Mouse (Mus musculus) embryonic facial prominence, embryonic 14.5 days (tissue): Measurements from ENCODE around the gene Zfp771. TPM values are rescaled to one million over a fixed set of nuclear protein-coding genes. Genes with fewer than 3 reads are reported as not detected.
A peak's percentile ranks its signal among the peaks of the same experiment; 100 is the strongest.

Source experiments
- ATAC-seq: fragments of 200-750 bp; cut with Nextera tagmentation; 2 replicates; pipeline ENCODE4 v1.8.0; 2017; ENCODE audit warnings: low read depth, moderate number of reproducible peaks, moderate TSS enrichment
- DNase-seq: peaks from one replicate; pipeline ENCODE4 v3.0.0-alpha.2; 2015; ENCODE audit warnings: low spot score
- H3K27ac ChIP-seq: fragments of 300-500 bp; sonication (generic); replicated peaks from 2 replicates; pipeline ENCODE4 v1.5.1; 2014; ENCODE audit warnings: low read depth, mild to moderate bottlenecking, low read length, moderate library complexity
- H3K27me3 ChIP-seq: fragments of 300-500 bp; sonication (generic); replicated peaks from 2 replicates; pipeline ENCODE4 v1.6.1; 2014; ENCODE audit warnings: low read length; ENCODE audit not compliant: control insufficient read depth, insufficient read depth
- H3K36me3 ChIP-seq: fragments of 300-500 bp; sonication (generic); 2 replicates; pipeline ENCODE4 v1.6.1; 2014; ENCODE audit warnings: low read length, mixed read lengths; ENCODE audit not compliant: control insufficient read depth, insufficient read depth
- H3K4me1 ChIP-seq: fragments of 300-500 bp; sonication (generic); 2 replicates; pipeline ENCODE4 v1.6.1; 2014; ENCODE audit warnings: antibody characterized with exemption, low read length; ENCODE audit not compliant: control insufficient read depth, insufficient read depth
- H3K4me2 ChIP-seq: fragments of 300-500 bp; sonication (generic); 2 replicates; pipeline ENCODE4 v1.6.1; 2014; ENCODE audit warnings: low read depth, mild to moderate bottlenecking, low read length, moderate library complexity, mixed read lengths
- H3K4me3 ChIP-seq: fragments of 300-500 bp; sonication (generic); 2 replicates; pipeline ENCODE4 v1.5.1; 2014; ENCODE audit warnings: low read depth, mild to moderate bottlenecking, low read length
- H3K9ac ChIP-seq: fragments of 300-500 bp; sonication (generic); 2 replicates; pipeline ENCODE4 v1.6.1; 2014; ENCODE audit warnings: low read depth, mild to moderate bottlenecking, low read length, moderate library complexity, mixed read lengths
- H3K9me3 ChIP-seq: fragments of 300-500 bp; sonication (generic); 2 replicates; pipeline ENCODE4 v1.6.1; 2016; ENCODE audit warnings: low read length; ENCODE audit not compliant: control insufficient read depth
- WGBS: fragments of 180-500 bp; shearing (Covaris S2); extraction: QIAGEN DNeasy Blood & Tissue Kit; methylation state at CpG from one replicate; pipeline ENCODE4 v1.1.7; 2014; 5-methylcytosine and 5-hydroxymethylcytosine counted together
- polyA plus RNA-seq: library from polyadenylated mRNA; unstranded; fragments of >200 nt; fragmentation: Nextera tagmentation; extraction: Ambion mirVana; gene quantifications from 2 replicates; pipeline ENCODE4 v1.2.1, GENCODE M21; 2014

Zfp771 gene
- 53.4 and 54.0 TPM in 2 replicates for polyA plus RNA-seq

GRCm38 (mm10) chr7:127243870-127244657, at the start of gene Zfp771:
TSS of gene Zfp771 (plus strand) at chr7:127244274.
- DNase-seq (peak; percentile 98), ATAC-seq (peak; percentile 96)
- Histone ChIP-seq H3K27me3 (no peaks in the 10 kb centered on the region), H3K9ac (peak within 1 kb of the TSS; percentile 96), H3K4me3 (peak within 1 kb of the TSS; percentile 93), H3K36me3 (peaks cover 29% of the 10 kb centered on the region), H3K4me2 (peak within 1 kb of the TSS; percentile 79), H3K27ac (peak within 1 kb of the TSS; percentile 92), H3K9me3 (no peaks in the 10 kb centered on the region), H3K4me1 (peaks cover 15% of the 10 kb centered on the region)
- WGBS: 1% methylated on average over 33 of the region's 56 CpGs

GRCm38 (mm10) chr7:127194633-127195029, 49.4 kb upstream of the Zfp771 start:
- Histone ChIP-seq H3K9ac (peak overlapping the region; percentile 76), H3K27ac (peak overlapping the region; percentile 90), H3K27me3 (no peaks in the 10 kb centered on the region), H3K4me3 (peak overlapping the region; percentile 66), H3K9me3 (no peaks in the 10 kb centered on the region), H3K4me1 (peaks cover 8% of the 10 kb centered on the region), H3K36me3 (peaks cover 62% of the 10 kb centered on the region), H3K4me2 (peak overlapping the region; percentile 75)
- 60% methylated on average over 7 of the region's 7 CpGs for WGBS
- ATAC-seq (no peak), DNase-seq (no peak)

GRCm38 (mm10) chr7:127195544-127196295, 48.4 kb upstream of the Zfp771 start, which contains the start of gene Cd2bp2:
TSS of gene Cd2bp2 (minus strand) at chr7:127196050.
- H3K4me3 ChIP-seq: peak within 1 kb of the TSS; percentile 66
- peak within 1 kb of the TSS; percentile 76 for H3K9ac ChIP-seq
- WGBS: under 1% methylated on average over 50 of the region's 51 CpGs
- H3K4me1 ChIP-seq: peaks cover 8% of the 10 kb centered on the region
- peak within 1 kb of the TSS; percentile 93 for H3K27ac ChIP-seq
- ATAC-seq (peak; percentile 97), DNase-seq (peak; percentile 100)
- peaks cover 73% of the 10 kb centered on the region for H3K36me3 ChIP-seq
- H3K27me3 ChIP-seq: no peaks in the 10 kb centered on the region
- H3K4me2 ChIP-seq: peak within 1 kb of the TSS; percentile 75
- no peaks in the 10 kb centered on the region for H3K9me3 ChIP-seq

GRCm38 (mm10) chr7:127196484-127196883, 47.6 kb upstream of the Zfp771 start:
- no peak for DNase-seq
- peak overlapping the region; percentile 75 for H3K4me2 ChIP-seq
- H3K4me3 ChIP-seq: peak overlapping the region; percentile 66
- ATAC-seq: no peak
- H3K4me1 ChIP-seq: peaks cover 8% of the 10 kb centered on the region
- no peaks in the 10 kb centered on the region for H3K27me3 ChIP-seq
- H3K9ac ChIP-seq: peak overlapping the region; percentile 72
- H3K36me3 ChIP-seq: peaks cover 76% of the 10 kb centered on the region
- H3K27ac ChIP-seq: peak overlapping the region; percentile 93
- 59% methylated on average over 11 of the region's 11 CpGs for WGBS
- H3K9me3 ChIP-seq: no peaks in the 10 kb centered on the region

GRCm38 (mm10) chr7:127206606-127207005, 37.5 kb upstream of the Zfp771 start:
- peak overlapping the region; percentile 96 for H3K9ac ChIP-seq
- WGBS: 48% methylated on average over 2 of the region's 2 CpGs
- H3K27ac ChIP-seq: no peak overlapping the region
- peaks cover 17% of the 10 kb centered on the region for H3K4me1 ChIP-seq
- peak overlapping the region; percentile 90 for H3K4me3 ChIP-seq
- H3K36me3 ChIP-seq: peaks cover 24% of the 10 kb centered on the region
- no peaks in the 10 kb centered on the region for H3K9me3 ChIP-seq
- DNase-seq: no peak
- H3K4me2 ChIP-seq: peak overlapping the region; percentile 85
- H3K27me3 ChIP-seq: no peaks in the 10 kb centered on the region
- ATAC-seq: no peak

GRCm38 (mm10) chr7:127207374-127208294, 36.4 kb upstream of the Zfp771 start:
- Histone ChIP-seq H3K27me3 (no peaks in the 10 kb centered on the region), H3K4me3 (peak overlapping the region; percentile 90), H3K4me2 (peak overlapping the region; percentile 85), H3K9me3 (no peaks in the 10 kb centered on the region), H3K4me1 (peaks cover 17% of the 10 kb centered on the region), H3K9ac (peak overlapping the region; percentile 96), H3K36me3 (peaks cover 15% of the 10 kb centered on the region), H3K27ac (peak overlapping the region; percentile 80)
- DNase-seq (no peak), ATAC-seq (no peak)
- under 1% methylated on average over 41 of the region's 53 CpGs for WGBS

- DNase-seq (no peak), ATAC-seq (no peak)
- H3K27me3 ChIP-seq: no peaks in the 10 kb centered on the region
- peak within 1 kb of the TSS; percentile 96 for H3K9ac ChIP-seq
- H3K4me2 ChIP-seq: peak within 1 kb of the TSS; percentile 85
- H3K27ac ChIP-seq: peak within 1 kb of the TSS; percentile 86
- peaks cover 9% of the 10 kb centered on the region; the same call in 1 of the 2 replicates for H3K36me3 ChIP-seq
- H3K4me3 ChIP-seq: peak within 1 kb of the TSS; percentile 90
- no peaks in the 10 kb centered on the region for H3K9me3 ChIP-seq
- WGBS: no CpG with 5 or more reads among the region's 44 CpGs
- peaks cover 17% of the 10 kb centered on the region for H3K4me1 ChIP-seq
Measured at GRCm38 (mm10) chr7:127208295-127208552, 35.9 kb upstream of the Zfp771 start, which contains the start of gene Tbc1d10b. TSS of gene Tbc1d10b (minus strand) at chr7:127208468.
